Mouse (Mus musculus): ENCODE data around the gene Dpy30.

- TF ChIP-seq CTCF (IDR thresholded peaks at IDR 0.05; ENCODE audit: extremely low read depth, insufficient read length, insufficient replicate concordance, low read depth, low read length) = no peak
- no peak for TF ChIP-seq POLR2A (IDR thresholded peaks at IDR 0.05; ENCODE audit: low read depth, low read length)
Observed at GRCm38 (mm10) chr17:74284397-74285115, 39.2 kb downstream of the Dpy30 start.

All from small intestine, adult 2 months (tissue).